ENCODE assay signal across 17 mouse cellular contexts in genomic region chr1:87468321-87468720, GRCm38 (mm10). TPM values are rescaled to one million over a fixed set of nuclear protein-coding genes. Genes with fewer than 3 reads are reported as not detected.
DNase-seq lines count a peak whose midpoint lies in the region; ATAC-seq and TF ChIP-seq lines count a peak whose summit lies in the region.
"Had no signal": no experiment of that assay in that cellular context is flagged by ENCODE, and none has a peak within 500 bp of the region (broad histone marks: within the 10 kb centered on the region; RNA-seq: fewer than 3 reads in every experiment).

No protein-coding gene starts in this region.

- H3K9ac ChIP-seq in kidney, postnatal 0 days (ENCODE audit: low read depth, low read length): no peak overlapping the region
- H3K9ac ChIP-seq in MEL (ENCODE audit: control insufficient read depth, low read depth, low read length, poor library complexity, severe bottlenecking): no peak overlapping the region
- H3K9ac ChIP-seq: heart, embryonic 15.5 days; intestine, embryonic 15.5 days; limb, embryonic 15.5 days had no signal

- TF ChIP-seq EP300 in MEL (IDR thresholded peaks at IDR 0.05; ENCODE audit: low read depth in 1 of 2, low read length in 2 of 2): no peak

- H3K27me3 ChIP-seq in kidney, postnatal 0 days (ENCODE audit: insufficient read depth, low read length): no peaks in the 10 kb centered on the region
- peaks cover 0 to under 1% of the 10 kb centered on the region in 2 experiments; a peak in 2 of 4 replicates for H3K27me3 ChIP-seq in MEL (ENCODE audit: control insufficient read depth in 1 of 2, insufficient read depth in 2 of 2, low read length in 2 of 2)
- H3K27me3 ChIP-seq: intestine, embryonic 15.5 days; limb, embryonic 15.5 days; Patski had no signal

- TF ChIP-seq CTCF in kidney, postnatal 0 days (IDR thresholded peaks at IDR 0.05; ENCODE audit: low read depth): peak; percentile 57
- TF ChIP-seq CTCF in MEL (IDR thresholded peaks at IDR 0.05 in 2 of 3, conservative IDR thresholded peaks at IDR 0.05 in 1 of 3; ENCODE audit: control insufficient read depth in 1 of 3, insufficient read depth in 1 of 3, low read depth in 2 of 3, low read length in 3 of 3, poor library complexity in 1 of 3, severe bottlenecking in 1 of 3): peak in 2 of 3 experiments; percentile 12 to 66; a peak in 3 of 6 replicates

- DNase-seq in CD4-positive, CD25-positive, alpha-beta regulatory T cell, adult 2 months (ENCODE audit: low read depth, low spot score): peak; percentile 35
- DNase-seq in kidney, postnatal 0 days (ENCODE audit: low spot score): peak; percentile 29
- DNase-seq in kidney, adult 11 months: no peak
- peak; percentile 52 for DNase-seq in MEL (ENCODE audit: low read depth, low spot score)
- DNase-seq in induced T-regulatory cell, adult 2 months (ENCODE audit: low read depth): peak; percentile 36
- DNase-seq in kidney, adult 18-20 months: no peak
- no peak for DNase-seq in neural tube, embryonic 10.5 days (ENCODE audit: extremely low spot score, low spot score)
- DNase-seq: adrenal gland, postnatal 10 days; cerebellum, adult 11 months had no signal

- ATAC-seq in CD4-positive, CD25-positive, alpha-beta regulatory T cell, adult 4 months: no peak
- ATAC-seq in kidney, postnatal 0 days (replicated peaks; ENCODE audit: low FRiP score, low read depth): no peak
- ATAC-seq: intestine, embryonic 15.5 days; Patski had no signal

- no peak overlapping the region for H3K27ac ChIP-seq in kidney, postnatal 0 days
- H3K27ac ChIP-seq in MEL (ENCODE audit: control insufficient read depth, low read depth, low read length): no peak overlapping the region
- H3K27ac ChIP-seq: heart, embryonic 15.5 days; intestine, embryonic 15.5 days; limb, embryonic 15.5 days had no signal

- H3K79me2 ChIP-seq in MEL (ENCODE audit: control insufficient read depth, insufficient read depth, low read length, poor library complexity): no peaks in the 10 kb centered on the region

- H3K4me2 ChIP-seq in kidney, postnatal 0 days (ENCODE audit: low read length): no peak overlapping the region
- H3K4me2 ChIP-seq: heart, embryonic 15.5 days; intestine, embryonic 15.5 days; limb, embryonic 15.5 days had no signal

- no peaks in the 10 kb centered on the region for H3K4me1 ChIP-seq in kidney, postnatal 0 days (replicated peaks; ENCODE audit: insufficient read depth, low read length)
- H3K4me1 ChIP-seq in MEL (ENCODE audit: control insufficient read depth in 1 of 2, insufficient read depth in 2 of 2, low read length in 2 of 2): no peaks in the 10 kb centered on the region
- H3K4me1 ChIP-seq: heart, embryonic 15.5 days; intestine, embryonic 15.5 days had no signal

- no peaks in the 10 kb centered on the region for H3K9me3 ChIP-seq in kidney, postnatal 0 days (replicated peaks; ENCODE audit: low read length)
- H3K9me3 ChIP-seq in MEL (replicated peaks; ENCODE audit: insufficient read depth, low read length): no peaks in the 10 kb centered on the region
- H3K9me3 ChIP-seq: heart, embryonic 15.5 days; intestine, embryonic 15.5 days; limb, embryonic 15.5 days; megakaryocyte, embryonic 14.5 days had no signal

- TF ChIP-seq RAD21 in MEL (IDR thresholded peaks at IDR 0.05; ENCODE audit: low read depth, low read length): peak; percentile 73

- TF ChIP-seq POLR2A in MEL (IDR thresholded peaks at IDR 0.05; ENCODE audit: control insufficient read depth in 1 of 2, insufficient read depth in 1 of 2, low read depth in 1 of 2, low read length in 2 of 2, poor library complexity in 1 of 2): no peak

- no peak overlapping the region for H3K4me3 ChIP-seq in kidney, postnatal 0 days (replicated peaks; ENCODE audit: low read depth, low read length)
- H3K4me3 ChIP-seq in MEL (ENCODE audit: control insufficient read depth in 1 of 2, insufficient read depth in 1 of 2, low read depth in 2 of 2, low read length in 2 of 2): no peak overlapping the region
- H3K4me3 ChIP-seq: heart, embryonic 15.5 days; intestine, embryonic 15.5 days; limb, embryonic 15.5 days; megakaryocyte, embryonic 14.5 days had no signal

- H3K36me3 ChIP-seq in kidney, postnatal 0 days (ENCODE audit: insufficient read depth, low read length): no peaks in the 10 kb centered on the region
- no peaks in the 10 kb centered on the region for H3K36me3 ChIP-seq in MEL (ENCODE audit: control insufficient read depth in 1 of 2, insufficient read depth in 2 of 2, low read length in 2 of 2)
- H3K36me3 ChIP-seq: heart, embryonic 15.5 days; intestine, embryonic 15.5 days; limb, embryonic 15.5 days had no signal

- WGBS in kidney, postnatal 0 days: 70% methylated on average over 6 of the region's 6 CpGs

TF ChIP-seq in MEL, 35 proteins besides CTCF, POLR2A, EP300 and RAD21:
- TF ChIP-seq ZNF384 (IDR thresholded peaks at IDR 0.05; ENCODE audit: low read depth, low read length) (peak; percentile 63), SMC3 (IDR thresholded peaks at IDR 0.05; ENCODE audit: low read depth, low read length) (peak; percentile 83), ZC3H11A (IDR thresholded peaks at IDR 0.05; ENCODE audit: low read depth, low read length) (peak; percentile 67), NRF1 (IDR thresholded peaks at IDR 0.05; ENCODE audit: insufficient read depth, low read depth, low read length, poor library complexity, severe bottlenecking) (no peak)

RNA-seq across cellular contexts. Expression of gene Snorc, which starts 1.8 kb away (rescaled TPM):
- not detected for polyA plus RNA-seq in CD4-positive, CD25-positive, alpha-beta regulatory T cell, adult 4 months (2017; shearing (Covaris generic))
- not detected in 2 replicates for polyA plus RNA-seq in kidney, postnatal 0 days (2015; fragmentation: Nextera tagmentation; extraction: Ambion mirVana)
- total RNA-seq in MEL (2012; rRNA removed): not detected in 2 replicates
- polyA plus RNA-seq in MEL (2012; ENCODE audit: insufficient read depth in 1 of 2, insufficient read length in 2 of 2, low read depth in 1 of 2, low replicate concordance in 2 of 2, missing spikeins in 1 of 2): not detected
- total RNA-seq: layer of hippocampus, postnatal 25 days had no signal
- polyA plus RNA-seq: heart, embryonic 15.5 days; intestine, embryonic 15.5 days; Patski; urinary bladder, adult 2 months had no signal

RNA-seq across cellular contexts. Expression of gene Neu2, which starts 41.4 kb away (rescaled TPM):
- not detected for polyA plus RNA-seq in CD4-positive, CD25-positive, alpha-beta regulatory T cell, adult 4 months (2017; shearing (Covaris generic))
- polyA plus RNA-seq in kidney, postnatal 0 days (2015; fragmentation: Nextera tagmentation; extraction: Ambion mirVana): 2.9 and 3.0 TPM in 2 replicates
- total RNA-seq in MEL (2012; rRNA removed): not detected in 2 replicates
- polyA plus RNA-seq in MEL (2012; ENCODE audit: insufficient read depth in 1 of 2, insufficient read length in 2 of 2, low read depth in 1 of 2, low replicate concordance in 2 of 2, missing spikeins in 1 of 2): not detected
- polyA plus RNA-seq: limb, embryonic 15.5 days had no signal

Comparison
In these comparisons a context has a peak if more than half of its experiments do, and no peak if none do; other contexts are left out.
1. DNase-seq: peak in CD4-positive, CD25-positive, alpha-beta regulatory T cell, adult 2 months (single experiment), kidney, postnatal 0 days (single experiment), MEL (single experiment) and induced T-regulatory cell, adult 2 months (single experiment); none in kidney, adult 11 months (single experiment), kidney, adult 18-20 months (single experiment) and neural tube, embryonic 10.5 days (single experiment).